Mouse (Mus musculus): ENCODE data around the gene Usp7.
A peak's percentile ranks its signal among the peaks of the same experiment; 100 is the strongest.

Gene Usp7

DNA sequence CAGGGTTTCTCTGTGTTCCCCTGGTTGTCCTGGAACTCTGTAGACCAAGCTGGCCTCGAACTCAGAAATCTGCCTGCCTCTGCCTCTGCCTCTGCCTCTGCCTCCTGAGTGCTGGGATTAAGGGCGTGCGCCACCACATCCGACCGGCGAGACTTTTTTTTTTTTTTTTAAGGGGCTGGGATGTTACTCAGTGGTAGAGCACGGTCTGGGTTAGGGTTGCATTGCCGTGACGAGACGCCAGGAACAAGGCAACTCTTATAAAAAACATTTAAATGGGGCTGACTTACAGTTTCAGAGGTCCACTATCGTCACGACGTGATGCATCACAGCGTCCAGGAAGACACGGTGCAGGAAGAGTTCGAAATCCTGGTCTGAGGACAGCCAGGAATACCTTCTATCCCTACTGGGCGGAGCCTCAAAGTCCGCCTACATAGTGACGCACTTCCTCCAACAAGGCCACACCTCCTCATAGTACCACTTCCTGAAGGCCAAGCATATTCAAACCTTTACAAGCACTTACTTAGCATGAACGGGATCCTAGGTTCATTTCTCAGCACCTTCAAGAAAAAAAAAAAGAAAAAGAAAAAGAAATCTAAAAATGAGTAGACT lies at the start of gene Usp7:
Gene Usp7, minus strand, starts transcription at position 360 of the 609 bp plus-strand sequence.
- DNase-seq: no peak

DNA sequence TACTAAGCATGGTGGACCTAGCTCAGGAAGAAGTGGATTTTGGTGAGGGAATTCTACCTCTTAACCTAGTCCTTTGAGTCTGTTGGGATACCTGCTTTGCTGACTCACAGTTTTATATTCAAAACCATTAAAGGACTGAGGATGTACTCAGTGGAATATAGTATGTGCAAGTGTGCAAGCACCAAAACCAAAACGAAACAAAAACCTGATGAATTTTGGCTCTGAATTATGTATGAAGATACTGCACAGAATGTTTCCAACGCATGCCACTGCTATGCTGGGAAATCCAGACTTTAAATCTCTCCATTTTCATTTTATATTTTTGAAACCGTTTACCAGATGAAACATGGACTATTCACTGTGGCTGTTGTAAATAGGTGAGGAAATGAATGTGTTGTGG lies 48.4 kb upstream of the Usp7 start:
- DNase-seq: no peak

DNA sequence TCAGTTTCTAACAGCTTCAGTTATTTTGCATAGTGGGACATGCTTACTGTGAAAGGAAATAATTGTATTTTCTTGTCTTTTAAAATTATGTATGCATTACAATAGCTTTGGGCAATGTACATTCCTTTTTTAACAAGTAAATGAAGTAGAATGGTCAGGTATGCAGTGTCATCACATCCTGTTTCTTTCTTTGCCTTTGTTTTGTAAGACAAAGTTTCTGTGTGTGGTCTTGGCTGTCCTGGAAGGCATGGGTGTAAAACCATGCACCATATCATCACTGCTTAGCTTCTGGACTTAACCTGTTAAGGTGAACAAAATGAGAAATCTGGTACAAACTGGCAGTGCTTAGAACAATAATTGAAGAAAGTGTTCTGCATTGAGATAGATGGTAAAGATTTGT lies 46.8 kb upstream of the Usp7 start:
- DNase-seq: no peak

DNA sequence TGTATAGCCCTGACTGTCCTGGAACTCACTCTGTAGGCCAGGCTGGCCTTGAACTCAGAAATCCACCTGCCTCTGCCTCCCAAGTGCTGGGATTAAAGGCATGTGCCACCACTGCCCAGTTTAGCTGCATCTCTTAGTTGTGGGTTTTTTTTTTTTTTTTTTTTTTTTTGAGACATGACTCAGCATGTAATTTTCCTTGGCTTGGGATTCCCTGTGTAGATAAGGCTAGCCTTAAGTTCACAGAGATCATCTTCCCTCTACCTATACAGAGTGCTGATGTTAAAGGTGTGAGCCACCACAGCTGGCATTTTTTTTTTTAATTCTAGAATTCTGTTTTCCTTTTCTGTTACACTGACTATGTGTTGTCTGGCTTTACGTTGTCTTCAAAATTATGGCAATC lies 45.5 kb upstream of the Usp7 start:
- DNase-seq: no peak

DNA sequence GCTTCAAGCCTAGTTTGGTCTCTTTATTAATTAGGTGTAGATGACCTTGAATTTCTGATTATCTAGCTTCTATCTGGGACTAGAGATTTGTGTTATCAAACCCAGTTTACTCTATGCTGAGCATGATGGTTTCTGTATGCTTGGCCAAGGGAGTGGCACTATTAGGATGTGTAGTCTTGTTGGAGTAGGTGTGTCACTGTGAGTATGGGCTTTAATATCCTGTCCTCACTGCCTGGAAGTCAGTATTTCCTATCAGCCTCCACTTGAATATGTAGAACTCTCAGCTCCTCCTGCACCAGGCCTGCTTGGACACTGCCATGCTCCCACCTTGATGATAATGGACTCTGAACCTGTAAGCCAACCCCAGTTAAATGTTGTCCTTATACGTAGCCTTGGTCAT lies 44.8 kb upstream of the Usp7 start:
- DNase-seq: no peak

DNA sequence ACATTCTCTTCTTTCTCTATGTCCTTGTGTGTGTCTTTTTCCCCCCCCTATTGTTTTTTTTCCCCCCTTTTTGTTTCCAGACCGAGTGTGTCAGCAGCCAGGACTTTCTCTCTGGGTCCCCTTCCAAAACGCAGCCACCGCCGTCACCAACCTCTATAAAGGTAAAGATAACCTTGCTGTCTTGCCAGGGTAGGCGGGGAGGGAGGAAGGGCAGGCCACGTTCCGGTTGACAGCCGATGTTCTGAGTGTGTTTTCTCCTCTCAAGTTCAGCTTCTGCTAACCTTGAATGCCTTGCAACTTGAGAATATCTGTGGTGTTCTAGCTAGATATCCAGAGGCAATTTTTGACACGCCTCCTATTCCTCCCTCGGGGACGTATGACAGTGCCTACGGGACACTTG lies 39.1 kb upstream of the Usp7 start:
- DNase-seq: peak; percentile 39 to 49

DNA sequence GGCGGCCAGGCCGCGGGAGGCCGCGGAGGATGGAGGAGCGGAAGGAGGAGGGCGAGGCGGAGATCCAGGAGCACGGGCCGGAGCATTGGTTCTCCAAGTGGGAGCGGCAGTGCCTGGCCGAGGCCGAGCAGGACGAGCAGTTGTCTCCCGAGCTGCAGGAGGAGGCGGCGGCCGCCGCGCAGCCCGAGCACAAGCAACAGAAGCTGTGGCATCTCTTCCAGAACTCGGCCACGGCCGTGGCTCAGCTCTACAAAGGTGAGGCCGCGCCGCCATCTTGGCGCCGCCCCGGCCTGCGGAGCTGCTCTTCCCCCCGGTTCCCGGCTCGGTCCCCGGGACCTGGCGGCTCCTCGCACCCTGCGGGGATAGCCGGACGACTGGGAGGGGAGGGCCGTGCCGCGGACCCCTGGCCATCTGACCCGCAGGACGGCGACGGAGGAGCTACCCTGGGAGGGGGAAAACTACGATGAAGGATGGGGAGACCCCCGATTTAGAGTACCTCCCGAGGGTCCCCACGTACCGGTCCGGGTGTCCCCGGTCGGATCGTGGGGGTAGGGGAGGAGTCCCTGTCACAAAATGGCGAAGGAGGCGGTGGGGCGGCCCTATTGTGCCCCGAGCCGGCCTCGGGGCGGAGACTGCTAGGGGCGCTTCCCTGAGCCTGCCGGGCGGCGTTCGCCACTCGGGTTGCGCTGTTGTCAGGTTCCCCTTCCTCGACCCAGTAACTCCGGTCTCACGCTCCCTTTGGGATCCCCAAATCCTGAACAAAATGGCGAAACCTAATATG lies 38.5 kb upstream of the Usp7 start:
- DNase-seq: peak; percentile 74 to 76

DNA sequence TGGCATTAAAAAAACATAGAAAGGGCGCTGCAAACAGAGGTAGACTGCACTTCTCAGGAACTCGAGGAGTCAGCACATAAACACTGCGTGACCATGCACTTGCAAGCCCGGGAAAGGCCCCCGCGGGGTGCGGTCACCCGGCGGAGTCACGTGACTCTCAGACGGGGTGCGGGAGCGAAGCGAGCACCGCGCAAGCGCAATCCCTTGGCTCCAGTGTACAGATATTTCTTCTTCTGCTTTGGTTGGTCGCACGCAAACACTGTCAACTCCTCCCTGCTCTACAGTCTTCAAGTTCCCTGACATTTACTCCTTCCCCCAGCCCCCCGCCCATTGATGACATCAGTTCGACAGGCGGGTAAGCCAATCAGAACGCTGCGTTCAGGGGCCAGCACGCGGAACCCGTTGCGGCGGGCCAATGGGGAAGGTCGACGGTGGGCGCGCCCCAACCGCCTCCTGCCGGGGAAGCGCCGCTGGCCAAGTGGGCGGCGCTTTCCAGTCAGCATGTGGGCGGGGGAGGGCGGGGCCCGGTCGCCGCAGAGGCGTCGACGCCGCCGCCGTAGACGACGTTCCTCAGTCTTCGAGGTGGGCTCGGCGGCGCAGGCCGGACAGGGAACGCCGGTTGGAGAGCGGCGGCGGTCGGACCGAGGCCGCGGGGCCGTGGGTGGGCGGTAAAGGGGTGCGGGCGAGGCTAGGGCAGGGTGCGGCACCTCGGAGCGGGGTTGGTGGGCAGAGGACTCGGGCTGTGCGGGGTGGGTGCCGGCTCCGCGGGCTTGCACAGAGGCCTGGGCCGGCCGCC lies 37.7 kb upstream of the Usp7 start, which contains the start of gene 1810013L24Rik:
Gene 1810013L24Rik, plus strand, starts transcription at position 537 of the 796 bp plus-strand sequence.
- peak; percentile 98 to 99 for DNase-seq

DNA sequence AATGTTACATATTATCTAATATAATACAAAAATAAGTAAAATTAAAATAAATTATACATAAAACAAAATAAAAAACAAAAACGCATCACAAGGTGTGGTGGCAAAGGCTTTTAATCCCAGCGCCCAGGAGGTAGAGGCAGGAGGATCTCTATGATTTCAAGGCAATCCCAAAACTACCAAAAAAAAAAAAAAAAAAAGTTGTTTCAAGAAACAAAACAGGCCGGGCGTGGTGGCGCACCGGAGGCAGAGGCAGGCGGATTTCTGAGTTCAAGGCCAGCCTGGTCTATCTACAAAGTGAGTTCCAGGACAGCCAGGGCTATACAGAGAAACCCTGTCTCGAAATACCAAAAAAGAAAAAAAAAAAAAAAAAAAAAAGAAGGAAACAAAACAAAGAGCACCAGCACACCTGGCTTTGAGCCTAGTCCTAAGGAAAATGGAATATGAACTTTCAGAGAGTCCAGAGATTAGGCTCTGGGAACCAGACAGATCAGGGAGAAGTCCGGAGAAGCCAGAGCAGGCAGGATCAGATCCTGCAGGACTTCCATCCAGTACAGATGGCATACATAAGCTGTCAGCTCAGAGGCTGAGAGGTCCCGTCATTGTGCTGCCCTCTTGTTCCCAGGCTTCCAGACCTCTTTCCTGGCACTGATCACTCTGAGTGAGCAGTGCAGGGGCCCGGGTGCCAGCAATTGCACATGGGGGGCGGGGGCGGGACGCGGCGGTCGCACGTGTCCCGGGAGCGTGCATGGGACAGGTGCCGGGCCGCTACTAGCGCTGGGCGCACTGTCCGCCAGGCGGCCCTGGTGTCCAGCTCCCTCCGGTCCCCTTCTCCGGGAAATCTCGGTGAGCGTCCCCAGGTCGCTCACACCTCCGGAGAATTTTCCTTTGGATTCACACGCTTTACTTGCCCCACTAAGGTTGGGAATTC lies 36.8 kb upstream of the Usp7 start:
- peak; percentile 82 to 84 for DNase-seq

DNA sequence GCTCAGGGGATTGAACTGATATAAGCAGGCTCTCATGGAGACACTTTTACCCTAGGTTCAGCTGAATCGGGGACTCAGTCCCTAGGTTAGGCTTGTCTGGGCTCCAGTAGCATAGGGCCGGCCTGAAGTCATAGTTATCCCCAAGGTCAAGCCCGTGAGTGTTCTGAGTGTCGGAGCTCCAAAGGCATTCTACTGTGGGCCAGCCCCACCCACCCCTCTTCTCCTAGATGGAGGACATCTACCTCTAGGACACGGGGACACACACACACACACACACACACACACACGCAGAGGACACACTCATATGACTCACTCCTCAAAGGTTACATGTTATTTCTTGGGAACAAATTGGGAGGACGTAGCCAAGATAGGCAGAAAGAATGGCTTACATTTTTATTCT lies 35.3 kb upstream of the Usp7 start:
- DNase-seq: no peak

DNA sequence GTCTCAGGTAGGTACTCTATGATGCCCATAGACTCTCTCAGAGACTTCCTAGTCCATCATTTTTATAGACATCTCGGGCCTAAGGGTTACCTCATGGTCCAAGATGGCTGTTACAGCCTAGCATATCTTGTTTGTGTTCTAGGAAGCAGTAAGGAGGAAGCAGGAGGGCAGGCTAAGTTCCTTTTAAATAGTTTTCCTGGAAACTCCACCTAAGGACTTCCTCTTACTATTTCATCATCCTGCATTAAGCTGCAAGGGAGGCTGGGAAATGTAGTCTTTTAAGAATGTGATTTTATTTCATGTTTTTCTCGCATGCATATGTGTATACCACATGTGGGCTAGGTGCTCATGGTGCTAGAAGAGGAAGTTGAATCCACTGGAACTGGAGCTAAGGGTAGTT lies 31.6 kb upstream of the Usp7 start:
- no peak for DNase-seq

DNA sequence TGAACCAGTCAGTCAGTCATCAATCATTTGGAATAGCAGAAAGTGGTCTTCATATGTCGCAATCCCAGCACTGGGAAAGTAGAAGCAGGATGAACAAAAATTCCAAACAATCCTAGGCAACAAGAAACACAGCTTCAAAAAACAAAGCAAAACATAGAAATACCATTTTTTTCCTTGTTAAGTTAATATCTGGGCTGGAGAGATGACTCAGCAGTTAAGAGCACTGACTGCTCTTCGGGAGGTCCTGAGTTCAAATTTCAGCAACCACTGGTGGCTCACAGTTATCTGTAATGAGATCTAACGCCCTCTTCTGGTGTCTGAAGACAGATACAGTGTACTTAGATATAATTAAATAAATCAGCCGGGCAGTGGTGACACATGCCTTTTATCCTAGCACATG lies 30.5 kb upstream of the Usp7 start:
- DNase-seq: no peak

DNA sequence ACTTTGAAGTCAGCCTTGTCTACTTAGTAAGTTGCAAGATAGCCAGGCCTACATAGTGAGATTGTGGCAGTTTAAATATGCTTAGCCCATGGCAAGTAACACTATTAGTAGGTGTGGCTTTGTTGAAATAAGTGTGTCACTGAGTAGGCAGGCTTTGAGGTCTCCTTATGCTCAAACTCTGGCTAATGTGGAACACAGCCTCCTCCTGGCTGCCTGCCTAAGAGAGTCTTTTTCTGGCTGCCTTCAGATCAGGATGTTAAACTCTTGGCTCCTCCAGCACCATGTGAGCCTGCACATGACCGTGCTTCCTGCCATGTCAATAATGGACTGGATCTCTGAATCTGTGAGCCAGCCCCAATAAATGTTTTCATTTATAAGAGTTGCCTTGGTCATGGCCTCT lies 29.3 kb upstream of the Usp7 start:
- peak; percentile 71 to 74 for DNase-seq

DNA sequence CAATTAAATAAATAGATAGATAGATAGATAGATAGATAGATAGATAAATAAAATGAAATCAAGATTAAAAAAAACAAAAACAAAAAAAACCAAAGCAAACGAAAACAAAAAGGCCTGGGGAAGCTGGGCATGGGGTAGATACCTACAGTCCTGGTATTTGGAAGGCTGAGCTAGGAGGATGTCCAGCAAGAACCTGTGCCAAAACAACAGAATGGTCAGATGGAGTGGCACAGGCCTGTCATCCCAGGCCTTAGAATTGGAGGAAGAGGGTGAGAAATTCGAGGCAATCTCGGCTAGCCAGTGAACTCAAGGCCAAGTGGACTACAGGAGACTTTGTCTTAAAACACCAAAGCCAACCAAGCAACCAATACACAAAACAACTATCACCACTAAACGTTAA lies 25.8 kb upstream of the Usp7 start:
- peak in 1 of 2 experiments; percentile 22 for DNase-seq

DNA sequence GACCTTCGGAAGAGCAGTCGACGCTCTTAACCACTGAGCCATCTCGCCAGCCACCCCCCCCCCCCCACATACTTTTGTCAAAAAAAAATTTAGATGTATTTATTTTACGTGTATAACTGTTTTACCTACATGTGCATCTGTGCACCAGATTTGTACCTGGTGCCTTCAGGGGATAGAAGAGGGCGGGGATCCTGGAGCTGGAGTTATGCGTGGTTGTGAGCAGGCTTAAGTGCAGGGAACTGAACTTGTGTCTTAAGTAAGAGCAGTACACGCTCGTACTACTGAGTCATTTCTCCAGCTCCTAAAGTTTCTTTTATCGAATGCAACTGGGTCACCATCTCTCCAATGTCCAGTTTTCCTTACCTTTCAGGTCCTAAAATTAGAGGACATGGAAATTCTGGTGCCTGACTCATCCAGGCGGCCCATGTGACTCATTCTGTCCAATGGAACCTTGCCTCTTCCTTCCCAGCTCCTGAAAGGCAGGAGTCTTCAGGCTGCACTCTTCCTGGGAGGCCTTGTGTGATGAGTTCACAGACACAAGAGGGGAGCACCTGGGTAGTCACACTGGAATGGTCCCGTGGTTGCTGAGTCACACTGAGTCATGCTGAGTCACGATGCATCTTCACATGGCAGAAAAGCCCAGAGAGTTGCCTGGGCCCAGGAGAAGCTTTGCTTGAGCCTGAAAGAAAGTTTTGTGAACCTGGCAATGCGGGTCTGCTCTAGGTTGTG lies 18.5 kb upstream of the Usp7 start:
- DNase-seq: no peak

DNA sequence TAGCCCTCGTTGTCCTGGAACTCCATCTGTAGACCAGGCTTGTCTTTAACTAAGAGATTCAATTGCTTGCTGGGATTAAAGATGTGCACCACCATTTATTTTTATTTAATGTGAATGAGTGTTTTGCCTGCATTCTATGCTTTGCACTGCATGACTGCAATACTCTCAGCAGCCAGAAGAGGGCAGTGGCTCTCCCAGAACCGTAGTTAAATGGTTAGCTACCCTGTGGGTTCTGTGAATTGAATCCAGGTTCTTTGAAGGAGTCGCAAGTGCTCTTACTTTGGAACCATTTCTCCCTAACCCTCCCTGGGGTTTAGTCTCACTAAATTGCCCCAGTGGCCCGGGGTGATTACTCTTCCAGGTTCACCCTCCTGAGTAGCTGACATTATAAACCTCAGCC lies 14.6 kb upstream of the Usp7 start:
- peak; percentile 58 to 62 for DNase-seq

DNA sequence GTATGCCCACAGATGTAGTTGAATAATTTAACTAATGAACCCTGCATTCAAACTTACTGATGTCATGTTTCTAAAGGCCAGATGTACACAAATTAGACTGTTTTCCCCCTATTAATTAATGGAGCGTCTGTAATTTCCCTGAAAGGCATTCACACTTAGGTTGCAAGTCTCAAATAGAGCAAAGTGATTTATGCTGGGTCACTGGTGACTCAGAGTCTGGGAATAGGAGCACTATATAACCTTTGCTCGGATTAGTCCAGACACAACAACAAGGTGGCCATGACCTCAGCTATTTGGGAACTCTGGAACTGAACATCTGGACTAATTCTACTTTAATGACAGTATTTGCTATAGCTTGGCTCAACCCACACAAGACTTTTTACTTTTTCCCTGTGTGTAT lies 3.8 kb upstream of the Usp7 start:
- no peak for DNase-seq

DNA sequence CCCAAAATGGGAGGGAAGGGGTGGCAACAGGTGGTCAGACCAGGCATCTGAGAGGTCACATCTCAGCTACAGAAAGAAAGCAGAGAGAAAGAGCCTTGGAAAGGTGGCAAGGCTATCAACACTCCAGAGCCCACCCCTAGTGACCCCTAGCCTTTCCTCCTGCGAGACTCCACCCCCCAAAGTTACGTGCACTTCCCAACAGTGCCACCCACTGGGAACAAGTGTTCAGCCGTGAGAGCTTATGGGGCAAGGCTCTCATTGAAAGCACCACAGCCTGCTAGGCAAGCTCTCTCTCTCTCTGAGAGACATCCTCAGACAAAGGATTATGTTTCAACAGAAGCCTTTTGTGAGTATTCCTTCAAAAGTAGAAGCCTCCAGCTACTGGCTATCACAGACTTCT lies 2.8 kb upstream of the Usp7 start:
- DNase-seq: no peak

DNA sequence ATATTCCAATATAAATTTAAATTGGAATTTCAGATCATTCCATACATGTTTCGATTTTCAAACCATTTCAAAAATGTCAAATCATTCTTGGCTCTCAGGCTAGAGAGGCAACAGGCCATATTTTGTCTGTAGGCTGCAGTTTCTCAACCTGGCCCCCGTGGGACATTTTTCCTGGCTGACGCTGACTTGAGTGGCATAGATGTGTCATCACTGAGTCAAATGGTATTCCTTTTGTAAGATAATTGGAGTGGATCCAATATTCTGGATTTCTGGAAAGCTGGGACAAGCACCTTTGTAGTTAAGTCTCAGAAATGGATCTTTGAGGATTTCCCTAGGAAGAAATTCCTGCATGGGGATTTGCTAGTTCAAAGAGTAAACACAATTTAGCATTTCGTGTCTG lies 1.2 kb downstream of the Usp7 start:
- no peak for DNase-seq

DNA sequence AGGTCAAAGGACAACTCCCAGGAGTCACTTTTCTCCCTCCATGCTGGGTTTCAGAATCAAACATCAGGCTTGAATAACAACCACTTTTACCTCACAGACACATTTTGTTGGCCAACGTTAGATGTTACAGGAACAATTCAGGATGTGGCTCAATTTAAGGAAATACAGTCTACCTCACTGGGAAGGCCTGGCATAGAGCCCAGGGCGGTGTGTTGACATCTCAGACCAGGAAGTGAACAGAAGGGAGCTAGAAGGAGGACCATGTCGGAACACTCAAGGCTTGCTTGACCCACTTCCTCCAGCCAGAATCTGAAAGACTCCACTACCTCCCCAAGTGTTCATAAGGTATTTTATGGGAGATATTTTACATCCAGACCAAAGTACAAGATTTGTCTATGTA lies 7.4 kb downstream of the Usp7 start:
- no peak for DNase-seq

DNA sequence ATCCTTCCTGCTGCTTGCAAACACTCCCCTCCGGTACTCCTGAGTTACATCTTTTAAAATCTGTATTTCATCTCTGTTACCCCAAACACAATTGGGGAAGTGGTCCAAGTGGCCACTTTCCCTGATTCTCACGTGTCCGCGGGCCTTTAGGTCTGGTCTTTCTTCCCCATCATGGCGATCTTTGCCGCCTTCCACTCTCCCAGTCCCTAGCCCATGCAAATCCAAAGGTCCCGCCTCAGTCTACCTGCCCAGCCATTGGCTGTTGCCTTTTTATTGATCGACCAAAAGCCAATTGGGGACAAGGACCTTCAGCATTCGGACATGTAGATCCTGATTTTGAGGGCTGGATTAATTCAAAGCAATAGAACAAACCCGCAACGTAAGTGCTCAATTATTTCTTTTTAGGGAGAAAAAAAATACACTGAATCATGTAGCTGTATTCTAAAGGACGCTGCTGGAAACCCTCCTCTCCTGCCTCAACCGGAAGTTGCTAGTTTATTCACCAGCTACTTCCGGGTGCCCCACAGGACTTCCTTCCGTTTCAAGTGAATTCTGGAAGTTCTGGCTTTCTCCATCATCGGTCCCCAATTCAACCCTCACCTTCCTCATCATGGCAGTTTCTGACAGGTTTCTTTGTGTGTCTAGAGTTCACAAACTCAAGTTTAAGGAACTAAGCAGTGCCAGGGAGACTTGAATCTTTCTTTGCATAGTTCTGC lies 8.8 kb downstream of the Usp7 start:
- DNase-seq: no peak

Data from cerebellum, postnatal 10 days (tissue).